Mouse (Mus musculus): ENCODE results near the gene Ccdc184. TPM values are rescaled to one million over a fixed set of nuclear protein-coding genes. Genes with fewer than 3 reads are reported as not detected.
A peak's percentile ranks its signal among the peaks of the same experiment; 100 is the strongest.

Ccdc184 gene
- polyA plus RNA-seq, 1 experiment: 30.9 TPM

DNA sequence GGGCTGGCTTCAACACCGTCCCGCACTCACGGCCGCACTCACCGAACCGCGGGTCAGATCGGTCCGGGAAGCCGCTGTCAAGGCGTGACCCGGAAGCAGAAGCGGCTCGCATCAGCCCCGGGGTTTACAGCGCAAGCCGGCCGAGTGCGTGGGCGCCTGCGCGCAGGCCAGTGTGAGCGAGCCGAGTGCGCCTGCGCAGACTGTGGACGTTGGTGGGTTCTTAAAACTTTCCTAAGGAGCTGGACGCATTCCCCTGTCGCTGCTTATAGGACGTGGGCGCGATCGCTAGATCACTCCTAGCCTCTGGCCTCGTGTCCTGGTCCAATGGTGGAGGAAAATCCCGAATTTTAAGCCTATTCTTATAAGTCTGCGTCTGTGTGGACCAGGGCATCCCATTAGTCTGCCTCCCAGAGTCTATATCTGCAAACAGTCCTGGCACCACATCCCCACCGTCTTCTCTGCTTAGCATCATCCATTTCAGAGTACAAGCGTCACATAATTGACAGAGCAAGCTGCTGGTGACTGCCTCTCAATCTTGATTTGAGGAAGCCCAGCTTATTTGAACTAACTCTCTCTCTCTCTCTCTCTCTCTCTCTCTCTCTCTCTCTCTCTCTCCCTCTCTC lies 21.3 kb upstream of the Ccdc184 start:
- Histone ChIP-seq H3K4me3 (replicated peaks; ENCODE audit: insufficient read depth, low read depth, low read length) (peak overlapping the region; percentile 72), H3K4me1 (ENCODE audit: control insufficient read depth, insufficient read depth, low read length) (peaks cover 9% of the 10 kb centered on the region; the same call in 1 of the 2 replicates), H3K27me3 (ENCODE audit: control insufficient read depth, insufficient read depth, low read length) (no peaks in the 10 kb centered on the region), H3K27ac (ENCODE audit: insufficient read depth, low read length) (peak overlapping the region; percentile 23)
- DNase-seq: peak; percentile 92
- WGBS: under 1% methylated on average over 38 of the region's 38 CpGs
- TF ChIP-seq POLR2A (IDR thresholded peaks at IDR 0.05; ENCODE audit: borderline replicate concordance, insufficient read depth, low read length) (peak; percentile 75), CTCF (IDR thresholded peaks at IDR 0.05; ENCODE audit: borderline replicate concordance, insufficient read depth, low read depth, low read length) (no peak)

DNA sequence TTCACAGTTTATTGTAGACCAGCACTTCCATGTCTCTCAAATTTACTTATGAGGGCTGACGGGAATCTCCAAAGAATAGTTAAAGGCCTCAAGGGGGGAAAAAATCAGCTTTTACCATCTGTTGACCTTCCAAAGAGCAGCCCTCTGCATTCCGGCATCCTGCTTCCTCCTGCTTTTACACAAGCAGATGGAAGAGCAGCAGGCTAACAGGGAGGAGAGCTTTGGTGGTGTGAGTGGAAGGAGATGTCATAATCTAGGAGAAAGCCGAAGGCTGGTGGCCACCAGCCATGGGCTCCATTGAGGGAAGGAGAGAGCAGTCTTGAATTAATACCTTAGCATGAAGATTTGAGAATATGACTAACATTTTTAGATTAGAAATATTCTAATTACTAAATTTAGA lies 18.6 kb upstream of the Ccdc184 start:
- Histone ChIP-seq H3K27me3 (ENCODE audit: control insufficient read depth, insufficient read depth, low read length) (no peaks in the 10 kb centered on the region), H3K4me1 (ENCODE audit: control insufficient read depth, insufficient read depth, low read length) (peaks cover 9% of the 10 kb centered on the region; the same call in 1 of the 2 replicates), H3K4me3 (replicated peaks; ENCODE audit: insufficient read depth, low read depth, low read length) (no peak overlapping the region), H3K27ac (ENCODE audit: insufficient read depth, low read length) (peak overlapping the region; percentile 79; the same call in 1 of the 2 replicates)
- WGBS: 14% methylated on average over 3 of the region's 3 CpGs
- peak; percentile 57 to 81 for DNase-seq
- TF ChIP-seq CTCF (IDR thresholded peaks at IDR 0.05; ENCODE audit: borderline replicate concordance, insufficient read depth, low read depth, low read length) (no peak), POLR2A (IDR thresholded peaks at IDR 0.05; ENCODE audit: borderline replicate concordance, insufficient read depth, low read length) (no peak)

DNA sequence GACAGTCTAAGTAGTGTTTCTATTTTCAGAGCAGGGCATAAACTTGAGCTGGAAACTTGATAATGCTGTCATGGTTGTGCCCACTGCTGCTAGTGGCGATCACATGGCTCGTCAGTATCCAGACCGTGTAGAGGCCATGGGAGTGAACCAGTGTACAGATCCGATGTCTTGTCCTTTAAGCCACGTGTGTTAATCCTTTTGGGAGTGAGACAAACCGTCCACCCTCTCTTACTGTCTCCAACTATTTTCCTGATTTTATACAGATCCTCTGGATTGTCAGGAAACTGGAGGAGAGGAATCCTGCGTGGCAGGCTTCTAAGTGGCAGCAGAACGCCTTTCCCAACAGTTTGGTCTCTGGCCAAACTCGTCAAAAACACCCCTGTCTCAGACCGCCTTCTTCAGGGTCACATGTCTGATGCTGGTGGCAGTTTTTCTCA lies 17.8 kb upstream of the Ccdc184 start:
- no peak for TF ChIP-seq CTCF (IDR thresholded peaks at IDR 0.05; ENCODE audit: borderline replicate concordance, insufficient read depth, low read depth, low read length)
- no peak for TF ChIP-seq POLR2A (IDR thresholded peaks at IDR 0.05; ENCODE audit: borderline replicate concordance, insufficient read depth, low read length)
- no peak for DNase-seq
- H3K4me1 ChIP-seq (ENCODE audit: control insufficient read depth, insufficient read depth, low read length): peaks cover 9% of the 10 kb centered on the region; the same call in 1 of the 2 replicates
- WGBS: 67% methylated on average over 10 of the region's 10 CpGs
- H3K4me3 ChIP-seq (replicated peaks; ENCODE audit: insufficient read depth, low read depth, low read length): no peak overlapping the region
- H3K27ac ChIP-seq (ENCODE audit: insufficient read depth, low read length): peak overlapping the region; percentile 34; the same call in 1 of the 2 replicates
- no peaks in the 10 kb centered on the region for H3K27me3 ChIP-seq (ENCODE audit: control insufficient read depth, insufficient read depth, low read length)

DNA sequence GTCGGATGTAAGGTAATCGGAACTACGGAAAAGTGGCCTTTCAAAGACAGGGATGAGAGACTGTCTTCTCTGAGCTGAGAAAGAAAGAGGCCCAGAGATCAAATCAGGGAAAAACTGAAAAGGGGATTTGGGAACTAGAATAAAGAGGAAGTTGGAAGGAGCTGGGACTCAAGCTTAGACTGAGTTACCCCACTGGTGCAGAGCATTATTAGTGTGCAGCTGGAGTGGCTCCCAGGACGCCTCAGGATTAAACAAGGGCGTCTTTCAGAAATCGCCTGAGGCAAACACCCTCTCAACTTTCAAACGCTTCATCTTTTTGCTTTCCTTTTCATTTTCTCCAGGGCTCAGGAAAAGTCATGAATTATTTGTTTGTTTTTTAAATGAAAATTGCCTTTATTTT lies 14.0 kb upstream of the Ccdc184 start:
- TF ChIP-seq POLR2A (IDR thresholded peaks at IDR 0.05; ENCODE audit: borderline replicate concordance, insufficient read depth, low read length) (no peak), CTCF (IDR thresholded peaks at IDR 0.05; ENCODE audit: borderline replicate concordance, insufficient read depth, low read depth, low read length) (no peak)
- 89% methylated on average over 7 of the region's 7 CpGs for WGBS
- H3K4me1 ChIP-seq (ENCODE audit: control insufficient read depth, insufficient read depth, low read length): peaks cover 5% of the 10 kb centered on the region; the same call in 1 of the 2 replicates
- no peak overlapping the region for H3K4me3 ChIP-seq (replicated peaks; ENCODE audit: insufficient read depth, low read depth, low read length)
- H3K27ac ChIP-seq (ENCODE audit: insufficient read depth, low read length): peak overlapping the region; percentile 56; the same call in 1 of the 2 replicates
- no peak for DNase-seq
- no peaks in the 10 kb centered on the region for H3K27me3 ChIP-seq (ENCODE audit: control insufficient read depth, insufficient read depth, low read length)

DNA sequence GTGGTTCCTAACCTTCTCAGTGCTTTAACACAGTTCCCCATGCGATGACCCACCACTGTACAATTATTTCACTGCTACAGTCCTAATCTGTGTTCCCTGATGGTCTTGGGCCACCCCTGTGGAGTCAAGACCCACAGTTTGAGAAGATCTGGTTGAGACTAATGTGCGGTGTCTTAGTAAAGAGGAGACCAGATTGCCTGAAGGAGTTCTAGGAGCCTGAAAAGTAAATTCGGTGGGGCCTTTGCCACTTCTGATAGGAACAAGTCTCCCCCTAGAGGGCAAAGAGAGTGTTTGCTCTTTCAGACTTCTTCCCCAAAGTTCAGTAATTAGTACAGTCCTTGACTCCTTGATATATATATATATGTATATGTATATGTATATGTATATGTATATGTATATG lies 13.3 kb upstream of the Ccdc184 start:
- H3K27ac ChIP-seq (ENCODE audit: insufficient read depth, low read length): no peak overlapping the region
- WGBS: 28% methylated on average over 3 of the region's 3 CpGs
- no peak overlapping the region for H3K4me3 ChIP-seq (replicated peaks; ENCODE audit: insufficient read depth, low read depth, low read length)
- DNase-seq: peak in 1 of 2 experiments; percentile 54
- H3K4me1 ChIP-seq (ENCODE audit: control insufficient read depth, insufficient read depth, low read length): peaks cover 5% of the 10 kb centered on the region; the same call in 1 of the 2 replicates
- no peaks in the 10 kb centered on the region for H3K27me3 ChIP-seq (ENCODE audit: control insufficient read depth, insufficient read depth, low read length)
- TF ChIP-seq CTCF (IDR thresholded peaks at IDR 0.05; ENCODE audit: borderline replicate concordance, insufficient read depth, low read depth, low read length): peak; percentile 62; the same call in 1 of the 2 replicates
- TF ChIP-seq POLR2A (IDR thresholded peaks at IDR 0.05; ENCODE audit: borderline replicate concordance, insufficient read depth, low read length): no peak

DNA sequence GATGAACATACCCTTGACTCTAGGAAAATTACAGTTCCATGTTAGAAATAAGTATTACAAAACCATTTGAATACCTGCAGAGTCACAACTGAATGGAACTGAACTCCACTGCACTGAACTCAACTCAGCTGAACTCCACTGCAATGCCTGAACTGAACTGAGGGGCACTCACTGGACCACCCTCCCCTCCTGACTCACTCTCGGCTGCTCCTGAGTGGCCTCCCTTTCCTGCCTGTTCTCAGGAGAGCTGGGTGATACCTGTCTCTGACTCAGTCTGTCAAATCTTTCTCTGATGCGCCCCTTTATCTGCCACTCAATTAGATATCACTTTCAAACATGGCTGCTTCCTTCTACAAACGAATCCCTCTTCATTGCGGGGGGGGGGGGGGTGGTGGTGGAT lies 12.8 kb upstream of the Ccdc184 start:
- Histone ChIP-seq H3K4me1 (ENCODE audit: control insufficient read depth, insufficient read depth, low read length) (peaks cover 2% of the 10 kb centered on the region; the same call in 1 of the 2 replicates), H3K27me3 (ENCODE audit: control insufficient read depth, insufficient read depth, low read length) (no peaks in the 10 kb centered on the region), H3K27ac (ENCODE audit: insufficient read depth, low read length) (no peak overlapping the region), H3K4me3 (replicated peaks; ENCODE audit: insufficient read depth, low read depth, low read length) (no peak overlapping the region)
- TF ChIP-seq POLR2A (IDR thresholded peaks at IDR 0.05; ENCODE audit: borderline replicate concordance, insufficient read depth, low read length) (no peak), CTCF (IDR thresholded peaks at IDR 0.05; ENCODE audit: borderline replicate concordance, insufficient read depth, low read depth, low read length) (no peak)
- WGBS: 58% methylated on average over 4 of the region's 4 CpGs
- no peak for DNase-seq

DNA sequence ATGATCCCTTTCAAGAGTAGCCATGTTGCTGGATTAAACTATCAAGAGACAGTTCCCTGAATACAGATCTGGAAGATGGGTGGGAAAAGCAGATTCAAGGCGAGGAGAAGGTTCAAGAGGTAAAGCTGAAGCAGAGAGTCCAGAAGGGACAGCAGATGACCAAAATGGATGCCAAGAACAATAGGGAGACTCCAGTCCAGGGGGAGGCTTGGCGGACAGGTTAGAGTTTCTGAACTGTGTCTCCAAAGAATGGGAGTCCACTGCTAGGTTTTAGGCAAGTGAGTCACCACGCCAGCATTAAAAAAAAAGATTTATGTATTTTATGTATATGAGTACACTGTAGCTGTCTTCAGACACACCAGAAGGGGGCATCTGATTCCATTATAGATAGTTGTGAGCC lies 12.3 kb upstream of the Ccdc184 start:
- no peaks in the 10 kb centered on the region for H3K27me3 ChIP-seq (ENCODE audit: control insufficient read depth, insufficient read depth, low read length)
- no peak overlapping the region for H3K4me3 ChIP-seq (replicated peaks; ENCODE audit: insufficient read depth, low read depth, low read length)
- 59% methylated on average over 3 of the region's 3 CpGs for WGBS
- no peak overlapping the region for H3K27ac ChIP-seq (ENCODE audit: insufficient read depth, low read length)
- H3K4me1 ChIP-seq (ENCODE audit: control insufficient read depth, insufficient read depth, low read length): no peaks in the 10 kb centered on the region
- no peak for DNase-seq
- TF ChIP-seq CTCF (IDR thresholded peaks at IDR 0.05; ENCODE audit: borderline replicate concordance, insufficient read depth, low read depth, low read length) (no peak), POLR2A (IDR thresholded peaks at IDR 0.05; ENCODE audit: borderline replicate concordance, insufficient read depth, low read length) (no peak)

DNA sequence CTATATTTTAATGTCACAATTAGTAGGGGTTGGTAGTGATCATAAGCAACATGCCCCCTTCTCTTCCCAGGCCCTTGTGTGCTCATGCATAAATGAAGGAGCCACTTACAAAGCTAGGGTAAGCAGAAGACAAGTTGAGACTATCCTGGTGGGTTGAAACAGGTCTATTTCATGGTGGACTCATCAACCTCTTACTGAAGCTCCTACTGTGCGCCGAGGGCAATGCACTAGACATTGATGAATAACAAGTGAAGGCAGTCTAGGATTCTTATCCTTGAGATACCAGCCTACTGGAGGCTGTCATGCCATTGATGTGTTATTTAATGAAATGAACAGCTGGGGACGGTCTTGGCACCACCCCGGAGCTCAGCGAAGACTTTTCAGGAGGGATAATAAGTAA lies 11.7 kb upstream of the Ccdc184 start:
- DNase-seq: no peak
- Histone ChIP-seq H3K27ac (ENCODE audit: insufficient read depth, low read length) (no peak overlapping the region), H3K27me3 (ENCODE audit: control insufficient read depth, insufficient read depth, low read length) (no peaks in the 10 kb centered on the region), H3K4me3 (replicated peaks; ENCODE audit: insufficient read depth, low read depth, low read length) (no peak overlapping the region), H3K4me1 (ENCODE audit: control insufficient read depth, insufficient read depth, low read length) (no peaks in the 10 kb centered on the region)
- WGBS: 76% methylated on average over 5 of the region's 5 CpGs
- TF ChIP-seq CTCF (IDR thresholded peaks at IDR 0.05; ENCODE audit: borderline replicate concordance, insufficient read depth, low read depth, low read length) (no peak), POLR2A (IDR thresholded peaks at IDR 0.05; ENCODE audit: borderline replicate concordance, insufficient read depth, low read length) (no peak)

Measured in cerebellum, adult 2 months (tissue).